Mouse (Mus musculus) gonadal fat pad, adult 2 months (tissue): ENCODE results near the gene Ppp1r15b. TPM values are rescaled to one million over a fixed set of nuclear protein-coding genes. Genes with fewer than 3 reads are reported as not detected.

Experiments
- polyA plus RNA-seq: library from polyadenylated mRNA; depleted of rRNA; stranded (reverse); fragments of >200 nt; gene quantifications from 2 replicates; pipeline ENCODE4 v1.2.3, GENCODE M21; 2012; rRNA removed

Gene Ppp1r15b
- polyA plus RNA-seq, 1 experiment: 24.7 TPM

Other genes starting within 250 kb of the Ppp1r15b start
- gene Mdm4, start 100.6 kb upstream of the Ppp1r15b start, polyA plus RNA-seq: 58.3 and 64.9 TPM in 2 replicates
- 9.0 and 9.6 TPM in 2 replicates for gene Pik3c2b, start 85.5 kb upstream of the Ppp1r15b start, polyA plus RNA-seq
- 38.5 and 46.7 TPM in 2 replicates for gene Plekha6, start 33.1 kb downstream of the Ppp1r15b start, polyA plus RNA-seq
- 9.2 and 12.5 TPM in 2 replicates for gene Golt1a, start 178.7 kb downstream of the Ppp1r15b start, polyA plus RNA-seq
- gene Kiss1, start 190.7 kb downstream of the Ppp1r15b start, polyA plus RNA-seq: 8.8 TPM in 1 of 2 replicates, not detected in the other
- 0.57 and 0.92 TPM in 2 replicates for gene Ren1, start 219.4 kb downstream of the Ppp1r15b start, polyA plus RNA-seq
- gene Etnk2, start 232.4 kb downstream of the Ppp1r15b start, polyA plus RNA-seq: 6.0 and 8.9 TPM in 2 replicates